Mouse (Mus musculus) hindbrain, embryonic 14.5 days (tissue): ENCODE data around the gene Pde11a. TPM values are rescaled to one million over a fixed set of nuclear protein-coding genes. Genes with fewer than 3 reads are reported as not detected.

Source experiments
- ATAC-seq: fragments of 200-750 bp; cut with Nextera tagmentation; 2 replicates; pipeline ENCODE4 v1.8.0; 2017; ENCODE audit warnings: moderate number of reproducible peaks, mild to moderate bottlenecking, moderate TSS enrichment, moderate library complexity; ENCODE audit not compliant: low FRiP score
- DNase-seq: peaks from one replicate; pipeline ENCODE4 v3.0.0-alpha.2; 2015; ENCODE audit warnings: low spot score
- H3K27ac ChIP-seq: fragments of 300-500 bp; sonication (generic); 2 replicates; pipeline ENCODE4 v1.5.1; 2014; ENCODE audit warnings: mild to moderate bottlenecking, moderate library complexity
- H3K27me3 ChIP-seq: fragments of 300-500 bp; sonication (generic); 2 replicates; pipeline ENCODE4 v1.6.1; 2014; ENCODE audit warnings: mild to moderate bottlenecking, low read length, mixed read lengths; ENCODE audit not compliant: control insufficient read depth, insufficient read depth
- H3K36me3 ChIP-seq: fragments of 300-500 bp; sonication (generic); replicated peaks from 2 replicates; pipeline ENCODE4 v1.6.1; 2014; ENCODE audit not compliant: control insufficient read depth, insufficient read depth
- H3K4me1 ChIP-seq: fragments of 300-500 bp; sonication (generic); replicated peaks from 2 replicates; pipeline ENCODE4 v1.6.1; 2014; ENCODE audit warnings: antibody characterized with exemption, low read length, mixed read lengths; ENCODE audit not compliant: control insufficient read depth, insufficient read depth
- H3K4me2 ChIP-seq: fragments of 300-500 bp; sonication (generic); replicated peaks from 2 replicates; pipeline ENCODE4 v1.6.1; 2014; ENCODE audit warnings: mild to moderate bottlenecking, moderate library complexity
- H3K4me3 ChIP-seq: fragments of 300-500 bp; sonication (generic); replicated peaks from 2 replicates; pipeline ENCODE4 v1.5.1; 2014; ENCODE audit warnings: mild to moderate bottlenecking, low read length
- H3K9ac ChIP-seq: fragments of 300-500 bp; sonication (generic); 2 replicates; pipeline ENCODE4 v1.6.1; 2014
- H3K9me3 ChIP-seq: fragments of 300-500 bp; sonication (generic); 2 replicates; pipeline ENCODE4 v1.6.1; 2016; ENCODE audit warnings: low read length; ENCODE audit not compliant: control insufficient read depth
- WGBS: fragments of 180-500 bp; shearing (Covaris S2); extraction: QIAGEN DNeasy Blood & Tissue Kit; methylation state at CpG from one replicate; pipeline ENCODE4 v1.1.7; 2014; 5-methylcytosine and 5-hydroxymethylcytosine counted together
- polyA plus RNA-seq: library from polyadenylated mRNA; unstranded; fragments of >200 nt; fragmentation: Nextera tagmentation; extraction: Ambion mirVana; gene quantifications from 2 replicates; pipeline ENCODE4 v1.2.1, GENCODE M21; 2014

The Pde11a gene
- polyA plus RNA-seq, 1 experiment from 2014 or later: 1.7 TPM

DNA sequence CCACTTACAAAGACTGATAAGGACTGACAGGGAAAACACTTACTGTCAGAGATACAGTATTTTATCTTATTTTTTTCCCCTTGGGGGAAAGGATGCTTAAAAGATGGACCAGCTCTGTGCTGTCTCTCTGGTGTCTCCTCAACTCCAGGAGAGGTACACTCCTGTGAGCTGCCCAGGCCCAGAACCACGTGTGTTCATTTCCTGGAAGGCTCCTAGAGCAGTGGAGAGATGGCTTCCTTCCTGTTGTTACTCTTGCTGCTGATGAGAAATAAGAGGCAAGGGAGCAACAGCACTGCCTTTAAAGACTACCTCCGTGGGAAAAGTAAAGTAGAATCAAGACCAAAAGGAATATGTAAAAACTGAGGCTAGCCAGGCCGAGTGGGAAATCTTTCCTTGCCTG lies 205.6 kb downstream of the Pde11a start:
- H3K4me1 ChIP-seq: no peaks in the 10 kb centered on the region
- no peaks in the 10 kb centered on the region for H3K36me3 ChIP-seq
- H3K9ac ChIP-seq: no peak overlapping the region
- H3K27me3 ChIP-seq: no peaks in the 10 kb centered on the region
- H3K4me3 ChIP-seq: no peak overlapping the region
- no peak overlapping the region for H3K27ac ChIP-seq
- no peaks in the 10 kb centered on the region for H3K9me3 ChIP-seq
- DNase-seq (no peak), ATAC-seq (no peak)
- no peak overlapping the region for H3K4me2 ChIP-seq
- 70% methylated on average over 3 of the region's 3 CpGs for WGBS

DNA sequence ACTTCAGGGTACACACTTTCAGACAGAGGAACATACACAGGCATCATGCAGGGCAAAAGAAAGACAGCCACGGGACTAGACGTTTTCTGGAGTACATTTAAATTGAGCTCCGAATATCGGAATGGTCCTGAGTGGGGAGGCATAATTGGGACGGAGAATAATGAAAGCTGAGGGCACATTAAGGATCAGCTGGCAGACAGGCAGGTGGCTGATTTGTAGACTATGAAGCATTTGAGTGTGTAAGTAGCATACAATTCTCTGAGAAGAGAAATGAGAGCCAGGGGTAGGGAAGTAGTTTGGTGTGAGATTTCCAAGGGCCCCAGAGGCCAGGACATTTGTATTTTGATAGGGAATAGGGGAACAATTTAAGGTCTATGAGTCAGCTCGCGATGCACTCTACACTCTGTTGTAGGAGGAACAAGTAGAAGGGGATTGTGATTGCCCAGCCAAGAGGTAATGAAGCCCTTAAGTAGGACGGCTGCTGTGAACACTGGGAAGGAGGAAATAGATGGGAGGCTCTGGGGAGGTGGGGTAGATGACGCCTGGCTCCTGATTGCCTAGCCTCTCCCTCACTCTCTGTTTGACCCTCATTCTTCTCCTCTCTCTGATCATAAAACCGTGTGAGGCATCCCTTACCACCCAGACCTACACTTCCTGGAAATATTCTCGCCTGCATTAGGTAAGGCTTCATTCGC lies 208.5 kb downstream of the Pde11a start:
- no peaks in the 10 kb centered on the region for H3K4me1 ChIP-seq
- H3K9ac ChIP-seq: no peak overlapping the region
- no peaks in the 10 kb centered on the region for H3K36me3 ChIP-seq
- no peaks in the 10 kb centered on the region for H3K27me3 ChIP-seq
- 40% methylated on average over 12 of the region's 12 CpGs for WGBS
- no peaks in the 10 kb centered on the region for H3K9me3 ChIP-seq
- ATAC-seq (no peak), DNase-seq (no peak)
- H3K4me3 ChIP-seq: no peak overlapping the region
- H3K27ac ChIP-seq: no peak overlapping the region
- H3K4me2 ChIP-seq: no peak overlapping the region

DNA sequence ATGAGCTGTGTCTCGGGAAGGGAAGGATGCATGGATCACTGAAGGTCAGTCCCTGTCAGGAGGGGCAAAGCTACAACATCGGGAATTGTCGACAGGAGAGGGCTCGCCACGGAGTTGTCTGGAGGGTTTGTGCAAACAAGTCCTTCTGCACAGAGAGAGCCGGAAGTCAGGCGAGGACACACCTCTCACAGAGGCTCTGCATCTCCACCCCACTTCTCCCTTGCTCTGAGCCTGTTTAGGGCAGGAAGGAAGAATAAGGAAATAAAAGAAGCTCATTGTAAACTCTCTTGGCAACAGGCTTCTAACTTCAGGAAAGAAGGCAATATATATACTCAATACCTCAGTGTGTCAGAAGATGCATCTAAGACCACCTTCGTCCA lies 209.5 kb downstream of the Pde11a start:
- Histone ChIP-seq H3K36me3 (no peaks in the 10 kb centered on the region), H3K4me3 (no peak overlapping the region), H3K9ac (no peak overlapping the region), H3K27ac (no peak overlapping the region), H3K27me3 (no peaks in the 10 kb centered on the region), H3K4me2 (no peak overlapping the region; the same call in 1 of the 2 replicates), H3K4me1 (no peaks in the 10 kb centered on the region), H3K9me3 (no peaks in the 10 kb centered on the region)
- DNase-seq: no peak
- ATAC-seq: no peak
- 63% methylated on average over 8 of the region's 8 CpGs for WGBS

DNA sequence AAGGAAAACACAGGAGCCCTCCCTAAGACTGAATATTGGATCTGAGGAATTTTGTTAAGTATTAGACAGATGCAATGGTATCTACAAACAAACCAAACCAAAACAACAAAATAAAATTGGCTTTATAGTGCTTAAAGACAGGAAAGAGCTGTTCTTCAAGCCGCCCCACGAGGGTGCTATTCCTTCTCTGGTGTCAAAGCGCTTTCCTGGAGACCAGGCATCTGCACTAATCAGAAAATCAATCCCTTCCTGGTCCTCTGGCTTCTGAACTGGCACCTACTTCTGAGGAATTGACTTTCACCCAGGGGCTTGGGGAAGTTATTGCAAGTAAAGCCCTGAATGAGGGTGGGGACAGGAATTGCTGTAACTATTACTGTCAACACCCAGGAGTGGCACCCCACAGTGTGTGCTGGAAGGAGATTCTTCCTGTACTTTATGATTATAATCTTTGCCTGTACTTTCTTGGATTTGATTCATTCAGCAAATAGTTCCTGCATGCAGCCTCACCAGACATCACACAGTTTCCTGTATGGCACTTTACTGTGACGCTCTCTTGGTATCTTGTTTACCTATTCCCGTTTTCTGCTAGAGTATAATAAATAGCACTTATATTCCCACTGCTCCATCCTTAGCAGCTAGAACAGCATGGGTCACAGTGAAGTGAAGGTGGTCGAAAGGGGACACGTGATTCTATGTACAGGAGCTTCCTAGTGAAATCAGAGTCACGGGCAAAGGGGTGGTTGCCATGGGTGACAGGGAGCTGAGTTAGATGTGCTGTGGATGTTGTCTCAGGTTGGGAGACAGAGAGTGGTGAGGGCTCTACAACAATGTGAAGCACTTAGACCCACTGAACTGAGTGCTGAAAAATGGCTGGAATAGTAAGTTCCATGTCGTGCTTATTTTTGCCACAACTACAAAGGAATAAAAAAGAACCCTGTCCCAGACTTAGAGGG lies 210.2 kb downstream of the Pde11a start:
- ATAC-seq (no peak), DNase-seq (no peak)
- H3K9me3 ChIP-seq: no peaks in the 10 kb centered on the region
- no peak overlapping the region for H3K27ac ChIP-seq
- no peak overlapping the region for H3K4me3 ChIP-seq
- no peaks in the 10 kb centered on the region for H3K27me3 ChIP-seq
- H3K4me1 ChIP-seq: no peaks in the 10 kb centered on the region
- no peaks in the 10 kb centered on the region for H3K36me3 ChIP-seq
- H3K4me2 ChIP-seq: no peak overlapping the region; the same call in 1 of the 2 replicates
- no peak overlapping the region for H3K9ac ChIP-seq
- WGBS: 52% methylated on average over 9 of the region's 9 CpGs

DNA sequence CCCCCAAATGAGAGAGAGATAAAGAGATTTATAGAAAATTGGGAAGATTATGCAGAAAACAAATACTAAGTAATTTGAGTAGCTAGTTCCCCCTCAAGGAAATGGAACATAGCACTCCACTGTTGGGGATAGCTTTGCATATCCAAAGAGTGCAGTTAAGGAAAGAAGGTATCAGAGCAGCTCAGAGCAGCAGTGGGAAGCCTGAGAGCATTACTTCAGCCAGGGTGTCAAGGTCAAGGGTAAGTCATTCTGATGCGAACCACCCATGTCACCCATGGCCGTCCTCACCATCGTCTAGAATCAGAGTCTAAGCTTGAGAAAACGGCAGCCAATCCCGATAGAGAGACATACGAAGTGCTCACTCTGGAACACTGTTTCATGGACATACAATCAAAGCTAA lies 211.9 kb downstream of the Pde11a start:
- Histone ChIP-seq H3K36me3 (no peaks in the 10 kb centered on the region), H3K27me3 (no peaks in the 10 kb centered on the region), H3K4me2 (no peak overlapping the region), H3K4me1 (no peaks in the 10 kb centered on the region), H3K9me3 (no peaks in the 10 kb centered on the region), H3K9ac (no peak overlapping the region), H3K4me3 (no peak overlapping the region), H3K27ac (no peak overlapping the region)
- ATAC-seq (no peak), DNase-seq (no peak)
- 91% methylated on average over 6 of the region's 6 CpGs for WGBS

DNA sequence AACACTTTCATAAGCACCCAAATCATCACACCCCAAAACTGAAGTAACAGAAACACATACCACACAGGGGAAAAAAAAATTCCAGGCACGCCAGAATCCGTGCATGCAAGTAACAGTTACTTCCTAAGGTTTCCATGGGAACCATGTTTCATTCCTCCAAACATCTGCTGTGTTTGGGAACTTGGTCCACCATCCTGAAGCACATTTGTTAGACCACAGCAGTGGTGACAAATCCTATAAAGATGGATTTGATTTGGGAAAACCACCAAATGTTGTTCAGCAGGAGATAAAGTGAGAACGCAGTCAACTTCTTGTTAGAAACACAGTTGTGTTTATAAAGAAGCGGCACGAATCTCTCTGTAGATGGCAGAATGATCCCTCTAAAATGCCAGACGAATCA lies 213.8 kb downstream of the Pde11a start:
- Histone ChIP-seq H3K27me3 (no peaks in the 10 kb centered on the region), H3K36me3 (no peaks in the 10 kb centered on the region), H3K4me1 (no peaks in the 10 kb centered on the region), H3K4me3 (no peak overlapping the region), H3K9me3 (no peaks in the 10 kb centered on the region), H3K9ac (no peak overlapping the region), H3K27ac (no peak overlapping the region), H3K4me2 (no peak overlapping the region)
- 69% methylated on average over 6 of the region's 6 CpGs for WGBS
- no peak for DNase-seq
- no peak for ATAC-seq

DNA sequence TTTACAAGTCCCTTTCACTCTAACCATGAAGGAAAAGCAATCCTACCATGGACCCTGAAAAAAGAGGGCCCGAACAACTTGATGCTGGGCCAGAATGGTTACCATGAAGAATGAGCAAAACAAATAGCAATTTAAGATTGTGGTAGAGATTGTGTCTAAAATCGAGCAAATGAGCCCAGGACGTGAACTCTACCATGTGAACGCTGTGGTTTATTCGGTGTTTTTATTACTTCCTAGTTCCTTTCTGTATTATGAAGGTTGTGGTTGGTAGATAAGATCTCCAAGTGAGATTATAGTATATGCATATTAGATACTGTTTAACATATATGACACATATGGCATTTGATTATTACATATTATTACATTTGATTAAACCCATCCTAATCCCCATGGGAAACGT lies 216.4 kb downstream of the Pde11a start:
- 94% methylated on average over 6 of the region's 6 CpGs for WGBS
- no peak overlapping the region for H3K4me3 ChIP-seq
- no peak for DNase-seq
- H3K27ac ChIP-seq: no peak overlapping the region
- H3K36me3 ChIP-seq: no peaks in the 10 kb centered on the region
- H3K4me2 ChIP-seq: no peak overlapping the region
- no peak overlapping the region for H3K9ac ChIP-seq
- H3K4me1 ChIP-seq: no peaks in the 10 kb centered on the region
- no peaks in the 10 kb centered on the region for H3K9me3 ChIP-seq
- H3K27me3 ChIP-seq: no peaks in the 10 kb centered on the region
- ATAC-seq: no peak

DNA sequence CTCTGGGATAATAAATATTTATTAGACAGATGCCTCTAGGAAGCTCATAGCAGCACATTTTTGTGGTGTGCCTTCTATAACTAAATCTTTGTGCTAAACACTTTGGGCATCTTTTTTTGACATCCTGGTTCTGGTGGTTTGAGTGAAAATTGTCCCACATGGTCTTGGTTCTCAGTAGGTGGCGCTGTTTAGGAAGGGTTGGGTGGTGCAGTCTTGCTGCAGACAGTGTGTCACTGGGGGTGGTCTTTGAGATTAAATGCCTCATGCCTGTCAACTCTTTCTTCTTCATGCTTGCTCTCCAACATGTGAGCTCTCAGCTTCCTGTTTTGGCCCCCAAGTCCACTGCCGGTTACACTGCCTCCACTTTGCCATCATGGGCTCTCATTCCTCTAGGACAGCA lies 218.7 kb downstream of the Pde11a start:
- WGBS: 62% methylated on average over 2 of the region's 2 CpGs
- H3K9ac ChIP-seq: no peak overlapping the region
- H3K4me2 ChIP-seq: no peak overlapping the region
- H3K9me3 ChIP-seq: no peaks in the 10 kb centered on the region
- H3K27me3 ChIP-seq: no peaks in the 10 kb centered on the region
- H3K27ac ChIP-seq: no peak overlapping the region
- no peak for DNase-seq
- no peaks in the 10 kb centered on the region for H3K4me1 ChIP-seq
- no peaks in the 10 kb centered on the region for H3K36me3 ChIP-seq
- ATAC-seq: no peak
- H3K4me3 ChIP-seq: no peak overlapping the region

DNA sequence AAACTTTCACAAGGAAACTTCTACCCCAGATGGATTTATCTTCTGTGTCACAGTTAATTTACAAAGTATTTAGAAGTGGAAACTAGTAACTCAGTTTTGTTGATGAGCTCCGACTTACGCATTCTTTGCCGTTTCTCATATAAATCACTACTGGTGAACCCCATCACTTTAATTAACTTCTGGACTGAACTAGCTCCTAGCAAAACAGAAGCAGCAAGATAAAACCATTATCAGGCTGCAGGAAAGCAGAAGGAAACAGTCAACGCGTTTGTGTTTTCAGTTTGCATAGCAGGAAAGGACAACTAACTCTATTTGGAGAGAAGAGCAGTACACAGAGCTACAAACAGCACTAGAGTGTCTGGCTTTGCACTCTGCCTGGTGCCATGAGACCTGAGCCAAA lies 220.1 kb downstream of the Pde11a start:
- Histone ChIP-seq H3K9ac (no peak overlapping the region), H3K4me1 (no peaks in the 10 kb centered on the region), H3K36me3 (no peaks in the 10 kb centered on the region), H3K4me3 (no peak overlapping the region), H3K9me3 (no peaks in the 10 kb centered on the region), H3K4me2 (no peak overlapping the region), H3K27me3 (no peaks in the 10 kb centered on the region), H3K27ac (no peak overlapping the region)
- no peak for DNase-seq
- 90% methylated on average over 5 of the region's 5 CpGs for WGBS
- no peak for ATAC-seq
